Mouse (Mus musculus) heart, embryonic 11.5 days (tissue): ENCODE measurements around the gene Amz1. TPM values are rescaled to one million over a fixed set of nuclear protein-coding genes. Genes with fewer than 3 reads are reported as not detected.

ENCODE experiments used
- ATAC-seq: fragments of 200-750 bp; cut with Nextera tagmentation; replicated peaks from 2 replicates; pipeline ENCODE4 v1.8.0; 2017; ENCODE audit warnings: moderate library complexity; ENCODE audit not compliant: insufficient number of reproducible peaks, low FRiP score, low TSS enrichment
- H3K27ac ChIP-seq: fragments of 300-500 bp; sonication (generic); 2 replicates; pipeline ENCODE4 v1.5.1; 2014; ENCODE audit warnings: mild to moderate bottlenecking, low read depth, low read length
- H3K27me3 ChIP-seq: fragments of 300-500 bp; sonication (generic); 2 replicates; pipeline ENCODE4 v1.6.1; 2014; ENCODE audit warnings: mild to moderate bottlenecking, low read length, mixed read lengths; ENCODE audit not compliant: control insufficient read depth, insufficient read depth
- H3K36me3 ChIP-seq: fragments of 300-500 bp; sonication (generic); 2 replicates; pipeline ENCODE4 v1.6.1; 2014; ENCODE audit warnings: mild to moderate bottlenecking, low read length, moderate library complexity, mixed read lengths; ENCODE audit not compliant: control insufficient read depth, insufficient read depth
- H3K4me1 ChIP-seq: fragments of 300-500 bp; sonication (generic); 2 replicates; pipeline ENCODE4 v1.6.1; 2014; ENCODE audit warnings: low read length; ENCODE audit not compliant: control insufficient read depth, insufficient read depth
- H3K4me2 ChIP-seq: fragments of 300-500 bp; sonication (generic); 2 replicates; pipeline ENCODE4 v1.6.1; 2014; ENCODE audit warnings: mild to moderate bottlenecking, moderate library complexity
- H3K4me3 ChIP-seq: fragments of 300-500 bp; sonication (generic); 2 replicates; pipeline ENCODE4 v1.5.1; 2014; ENCODE audit warnings: low read depth, low read length
- H3K9ac ChIP-seq: fragments of 300-500 bp; sonication (generic); 2 replicates; pipeline ENCODE4 v1.6.1; 2014; ENCODE audit warnings: mild to moderate bottlenecking, low read depth, low read length, moderate library complexity
- H3K9me3 ChIP-seq: fragments of 300-500 bp; sonication (generic); replicated peaks from 2 replicates; pipeline ENCODE4 v1.6.1; 2016; ENCODE audit warnings: low read length; ENCODE audit not compliant: control insufficient read depth
- WGBS: fragments of 180-500 bp; shearing (Covaris S2); extraction: QIAGEN DNeasy Blood & Tissue Kit; methylation state at CpG from one replicate; pipeline ENCODE4 v1.1.7; 2014; ENCODE audit not compliant: insufficient replicate concordance; 5-methylcytosine and 5-hydroxymethylcytosine counted together
- polyA plus RNA-seq: library from polyadenylated mRNA; unstranded; fragments of >200 nt; fragmentation: Nextera tagmentation; extraction: Ambion mirVana; gene quantifications from 2 replicates; pipeline ENCODE4 v1.2.1, GENCODE M21; 2014

Amz1 gene
- 0.21 and 0.69 TPM in 2 replicates for polyA plus RNA-seq

DNA sequence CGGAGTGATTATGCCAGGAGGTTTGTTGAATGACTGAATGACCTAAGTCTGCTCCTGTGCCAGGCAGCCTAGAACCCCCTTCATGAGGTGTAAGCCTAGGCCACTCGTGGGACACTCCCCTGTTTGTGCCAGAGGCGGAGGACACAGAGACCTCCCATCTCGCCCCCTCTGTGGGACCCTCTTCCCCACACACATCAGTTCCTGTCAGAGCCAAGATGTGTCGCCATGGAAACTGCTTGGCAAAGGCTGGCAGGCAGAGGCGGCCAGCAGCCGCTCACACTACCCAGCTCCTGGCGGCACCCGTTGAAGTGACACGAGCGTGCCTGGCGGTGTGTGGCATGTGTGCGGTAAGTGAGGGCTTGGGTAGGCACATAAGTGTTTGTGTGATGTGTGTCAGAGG lies at the start of gene Amz1:
Gene Amz1, plus strand, starts transcription at position 306 of the 400 bp plus-strand sequence.
- H3K27ac ChIP-seq: no peak within 1 kb of the TSS
- no peak within 1 kb of the TSS for H3K4me3 ChIP-seq
- H3K4me2 ChIP-seq: no peak within 1 kb of the TSS
- H3K9me3 ChIP-seq: no peaks in the 10 kb centered on the region
- no peaks in the 10 kb centered on the region for H3K4me1 ChIP-seq
- no peaks in the 10 kb centered on the region for H3K27me3 ChIP-seq
- WGBS: 78% methylated on average over 13 of the region's 13 CpGs
- no peaks in the 10 kb centered on the region for H3K36me3 ChIP-seq
- H3K9ac ChIP-seq: no peak within 1 kb of the TSS
- no peak for ATAC-seq

DNA sequence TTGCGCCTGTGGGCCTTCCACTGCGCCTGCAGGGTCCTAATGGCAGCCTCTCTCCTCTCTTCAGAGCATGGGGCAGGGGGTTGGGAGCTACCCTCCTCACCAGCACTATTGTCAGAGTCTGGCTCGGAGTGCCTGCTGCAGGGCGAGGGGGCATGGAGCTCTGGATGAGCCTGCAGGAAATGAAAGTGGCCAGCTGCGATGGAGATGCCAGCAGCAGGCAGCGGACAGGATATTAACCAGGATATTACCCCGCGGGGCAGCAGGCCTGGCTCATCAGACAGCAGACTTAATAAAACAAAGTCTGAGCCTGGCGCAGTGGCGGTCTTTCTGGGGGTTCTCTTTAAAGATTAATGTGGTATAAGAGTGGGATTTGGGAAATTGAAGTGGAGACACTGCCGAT lies 48.8 kb upstream of the Amz1 start:
- Histone ChIP-seq H3K27ac (no peak overlapping the region), H3K9me3 (no peaks in the 10 kb centered on the region), H3K4me2 (no peak overlapping the region), H3K9ac (no peak overlapping the region), H3K36me3 (peaks cover 3% of the 10 kb centered on the region; the same call in 1 of the 2 replicates), H3K4me3 (no peak overlapping the region), H3K4me1 (peaks cover 6% of the 10 kb centered on the region; the same call in 1 of the 2 replicates), H3K27me3 (no peaks in the 10 kb centered on the region)
- no peak for ATAC-seq
- 82% methylated on average over 11 of the region's 11 CpGs for WGBS

DNA sequence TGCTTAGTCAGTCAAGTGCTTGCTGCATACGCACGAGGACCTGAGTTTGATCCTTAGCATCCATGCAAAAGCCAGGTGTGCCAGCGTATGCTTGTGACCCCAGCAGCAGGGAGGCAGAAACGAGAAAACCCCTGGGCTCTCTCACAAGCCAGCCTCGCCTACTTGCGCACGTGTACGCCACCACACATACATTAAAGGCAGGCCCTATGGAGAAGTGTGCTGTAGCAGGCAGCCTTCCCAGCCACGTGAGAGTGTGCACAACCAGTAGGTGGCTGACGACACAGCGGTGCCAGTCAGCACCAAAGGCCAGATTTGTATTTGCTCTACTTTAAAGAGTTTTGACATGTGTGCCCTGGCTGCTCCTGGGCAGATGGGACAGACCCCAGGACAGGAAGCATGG lies 48.3 kb upstream of the Amz1 start:
- Histone ChIP-seq H3K4me3 (no peak overlapping the region), H3K36me3 (peaks cover 3% of the 10 kb centered on the region; the same call in 1 of the 2 replicates), H3K27me3 (no peaks in the 10 kb centered on the region), H3K4me2 (no peak overlapping the region), H3K9ac (no peak overlapping the region), H3K4me1 (peaks cover 6% of the 10 kb centered on the region; the same call in 1 of the 2 replicates), H3K27ac (no peak overlapping the region), H3K9me3 (no peaks in the 10 kb centered on the region)
- WGBS: 84% methylated on average over 11 of the region's 11 CpGs
- ATAC-seq: no peak

DNA sequence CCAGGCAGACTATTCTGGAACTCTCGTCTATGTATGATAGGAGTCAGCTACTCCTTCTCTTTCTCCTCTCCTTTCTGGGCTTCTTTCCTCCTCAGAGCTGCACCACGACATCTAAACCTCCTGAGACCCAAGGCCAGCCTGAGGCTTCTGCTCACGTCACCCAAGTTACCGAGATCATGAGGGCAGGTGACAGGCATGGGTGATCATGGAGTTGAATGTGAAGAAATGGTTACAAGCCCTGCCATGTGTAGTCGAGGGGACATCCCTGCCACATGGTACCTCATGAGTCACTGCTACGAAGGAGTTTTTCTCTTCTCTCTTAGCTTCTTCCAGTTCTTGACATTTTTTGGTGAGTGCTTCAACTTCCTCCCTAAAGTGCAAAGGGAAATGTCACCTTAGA lies 46.8 kb upstream of the Amz1 start:
- Histone ChIP-seq H3K27me3 (no peaks in the 10 kb centered on the region), H3K4me1 (0 out of 2 replicates have a peak, but pooled peaks cover 1% of the 10 kb centered on the region), H3K36me3 (peaks cover 3% of the 10 kb centered on the region; the same call in 1 of the 2 replicates), H3K4me2 (no peak overlapping the region), H3K4me3 (no peak overlapping the region), H3K9me3 (no peaks in the 10 kb centered on the region), H3K27ac (no peak overlapping the region), H3K9ac (no peak overlapping the region)
- ATAC-seq: no peak
- 77% methylated on average over 6 of the region's 6 CpGs for WGBS

DNA sequence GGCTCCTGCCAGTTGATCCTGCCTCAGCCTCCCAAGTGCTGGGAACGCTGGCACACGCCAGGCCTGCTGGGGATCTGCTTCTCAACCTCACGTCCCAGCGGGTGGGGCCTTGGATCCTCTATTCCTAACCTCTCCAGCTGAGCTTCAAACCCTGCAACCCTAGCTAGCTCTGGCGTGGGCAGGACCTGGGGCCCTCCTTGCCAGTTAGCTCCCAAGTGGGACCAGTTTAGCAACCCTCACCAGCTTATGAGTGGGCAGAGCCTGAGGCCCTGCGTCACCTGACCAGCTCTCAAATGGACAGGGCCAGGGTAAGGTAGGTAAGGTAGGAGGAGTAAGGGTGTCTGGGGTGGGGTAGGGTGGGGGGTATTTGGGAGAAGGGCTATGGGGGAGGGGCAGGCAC lies 43.9 kb upstream of the Amz1 start:
- ATAC-seq: no peak

DNA sequence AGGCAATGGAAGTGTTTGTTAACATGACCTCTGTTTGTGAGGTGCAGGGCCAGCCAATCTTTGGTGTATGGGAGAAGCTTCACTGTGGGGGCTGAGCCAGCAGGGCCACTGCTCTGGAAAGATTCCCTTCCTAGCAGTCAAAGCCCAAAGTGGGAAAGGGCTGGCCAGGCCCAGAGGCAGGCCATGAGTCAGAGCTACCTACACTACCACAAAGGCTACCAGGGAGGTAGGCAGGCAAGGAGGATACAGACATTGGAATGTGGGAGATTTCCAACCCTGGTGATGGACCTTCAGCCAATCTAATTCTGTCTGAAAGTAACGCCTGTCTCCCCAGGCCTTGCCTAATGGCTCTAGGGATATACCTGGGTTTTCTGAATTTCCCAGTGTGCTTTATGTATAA lies 43.0 kb upstream of the Amz1 start:
- Histone ChIP-seq H3K4me1 (no peaks in the 10 kb centered on the region), H3K9me3 (no peaks in the 10 kb centered on the region), H3K9ac (no peak overlapping the region), H3K27ac (no peak overlapping the region), H3K36me3 (no peaks in the 10 kb centered on the region), H3K4me3 (no peak overlapping the region), H3K27me3 (no peaks in the 10 kb centered on the region), H3K4me2 (no peak overlapping the region)
- 83% methylated on average over 1 of the region's 1 CpGs for WGBS
- ATAC-seq: no peak

More for the DNA sequence above, 43.9 kb upstream of the Amz1 start:
- Histone ChIP-seq H3K9ac (no peak overlapping the region), H3K36me3 (no peaks in the 10 kb centered on the region), H3K4me2 (no peak overlapping the region), H3K9me3 (no peaks in the 10 kb centered on the region), H3K4me3 (no peak overlapping the region), H3K4me1 (no peaks in the 10 kb centered on the region), H3K27me3 (no peaks in the 10 kb centered on the region), H3K27ac (no peak overlapping the region)
- 83% methylated on average over 6 of the region's 6 CpGs for WGBS

DNA sequence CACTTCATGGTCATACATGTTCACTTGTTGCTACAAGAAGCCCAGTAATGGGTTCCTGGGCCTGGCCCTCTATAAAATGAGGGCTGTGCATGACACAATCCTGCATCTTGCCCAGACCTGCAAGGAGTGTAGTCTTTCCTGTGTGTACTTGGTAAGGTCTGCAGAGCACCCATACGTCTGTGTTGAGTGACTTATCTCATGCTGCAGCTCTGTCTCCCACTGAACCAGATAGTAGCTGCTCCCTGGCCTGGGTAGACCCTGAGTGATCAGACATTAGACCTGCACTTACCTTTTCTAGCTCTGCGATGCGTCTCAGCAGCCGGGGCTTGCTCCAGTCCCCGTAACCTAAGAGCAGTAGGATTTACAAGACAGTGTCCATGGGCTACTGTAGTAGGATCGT lies 41.8 kb upstream of the Amz1 start:
- WGBS: 80% methylated on average over 6 of the region's 6 CpGs
- Histone ChIP-seq H3K4me2 (no peak overlapping the region), H3K9ac (no peak overlapping the region), H3K27me3 (no peaks in the 10 kb centered on the region), H3K4me3 (no peak overlapping the region), H3K9me3 (no peaks in the 10 kb centered on the region), H3K36me3 (no peaks in the 10 kb centered on the region), H3K27ac (no peak overlapping the region), H3K4me1 (no peaks in the 10 kb centered on the region)
- ATAC-seq: no peak

DNA sequence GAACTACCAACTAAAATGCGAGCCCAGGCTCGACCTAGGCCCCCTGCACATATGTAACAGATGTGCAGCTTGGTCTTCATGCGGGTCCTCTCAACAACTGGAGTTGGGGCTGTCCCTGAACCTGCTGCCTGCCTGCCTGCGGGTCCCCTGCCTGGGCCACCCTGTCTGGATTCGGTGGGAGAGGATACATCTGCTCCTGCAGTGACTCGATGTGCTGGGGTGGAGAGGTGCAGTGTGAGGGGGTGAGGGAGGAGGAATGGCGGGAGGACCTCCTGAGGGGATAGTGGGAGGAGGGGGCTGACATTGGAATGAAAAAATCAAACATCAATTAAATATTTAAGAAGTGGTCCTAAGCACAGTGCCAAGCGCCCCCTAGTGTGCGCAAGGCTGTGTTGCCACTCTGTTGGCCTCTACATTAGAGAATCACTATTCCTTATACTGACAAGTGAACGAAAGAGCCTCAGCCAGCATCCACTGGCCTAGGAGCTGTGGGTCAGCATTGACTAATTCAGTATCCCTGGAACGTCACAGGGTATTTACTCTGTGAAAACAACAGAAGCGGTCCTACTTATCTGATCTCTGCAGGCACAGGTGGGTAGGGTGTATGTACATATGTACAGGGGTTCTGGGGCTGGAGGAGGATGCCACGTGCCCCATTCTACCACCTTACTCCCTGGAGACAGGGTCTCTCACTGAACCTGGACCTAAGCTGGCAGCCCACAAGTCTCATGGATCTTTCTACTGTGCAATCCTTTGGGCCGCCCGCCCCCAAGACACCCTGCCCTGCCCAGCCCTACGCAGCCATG lies 39.4 kb upstream of the Amz1 start:
- ATAC-seq: no peak
- Histone ChIP-seq H3K4me3 (no peak overlapping the region), H3K4me2 (no peak overlapping the region), H3K9me3 (no peaks in the 10 kb centered on the region), H3K27ac (no peak overlapping the region), H3K27me3 (no peaks in the 10 kb centered on the region), H3K9ac (no peak overlapping the region), H3K4me1 (no peaks in the 10 kb centered on the region), H3K36me3 (peaks cover 2% of the 10 kb centered on the region; the same call in 1 of the 2 replicates)
- WGBS: 62% methylated on average over 16 of the region's 16 CpGs

DNA sequence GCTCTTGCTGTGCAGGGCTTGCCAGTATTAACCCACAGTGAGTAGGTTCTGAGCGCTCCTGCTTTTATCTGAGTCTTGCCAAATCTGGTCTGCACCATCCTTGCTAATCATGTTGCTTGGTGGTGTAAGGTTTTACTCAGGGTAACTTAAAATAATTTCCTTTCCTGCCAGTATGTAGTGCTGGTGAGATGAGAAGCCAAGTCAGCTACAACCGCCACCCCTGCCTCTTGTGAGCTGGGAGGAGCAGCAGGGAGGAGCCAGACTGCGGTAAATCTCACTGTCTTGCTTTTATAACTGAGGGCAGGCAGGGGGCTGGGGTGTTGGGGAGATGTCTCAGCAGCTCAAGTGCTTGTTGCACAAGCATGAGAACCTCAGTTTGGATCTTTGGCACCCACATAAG lies 35.5 kb upstream of the Amz1 start:
- Histone ChIP-seq H3K4me3 (no peak overlapping the region), H3K4me1 (no peaks in the 10 kb centered on the region), H3K9me3 (no peaks in the 10 kb centered on the region), H3K4me2 (no peak overlapping the region), H3K27me3 (no peaks in the 10 kb centered on the region), H3K9ac (no peak overlapping the region), H3K27ac (no peak overlapping the region), H3K36me3 (peaks cover 5% of the 10 kb centered on the region; the same call in 1 of the 2 replicates)
- no peak for ATAC-seq
- 77% methylated on average over 3 of the region's 3 CpGs for WGBS
